Mouse (Mus musculus) thymus, adult 2 months (tissue): ENCODE results near the gene Eif2b5.
"Not testable (repeated sequence)": the region's sequence is repeated elsewhere in the genome, so short reads cannot be mapped to it uniquely, and the experiment has no call there.

Experiments used
- CTCF ChIP-seq: fragments of 200-500 bp; IDR thresholded peaks from 2 replicates; pipeline ENCODE4 v1.5.1; 2012; ENCODE audit warnings: mild to moderate bottlenecking, control low read depth, low read length, moderate library complexity, borderline replicate concordance; ENCODE audit not compliant: control insufficient read depth, poor library complexity, insufficient read depth; ENCODE audit errors: extremely low read depth
- POLR2A ChIP-seq: fragments of 200-500 bp; IDR thresholded peaks from 2 replicates; pipeline ENCODE4 v1.6.1; 2012; ENCODE audit warnings: mild to moderate bottlenecking, low read length, control low read depth, moderate library complexity; ENCODE audit not compliant: control insufficient read depth, poor library complexity, insufficient read depth; ENCODE audit errors: extremely low read depth

DNA sequence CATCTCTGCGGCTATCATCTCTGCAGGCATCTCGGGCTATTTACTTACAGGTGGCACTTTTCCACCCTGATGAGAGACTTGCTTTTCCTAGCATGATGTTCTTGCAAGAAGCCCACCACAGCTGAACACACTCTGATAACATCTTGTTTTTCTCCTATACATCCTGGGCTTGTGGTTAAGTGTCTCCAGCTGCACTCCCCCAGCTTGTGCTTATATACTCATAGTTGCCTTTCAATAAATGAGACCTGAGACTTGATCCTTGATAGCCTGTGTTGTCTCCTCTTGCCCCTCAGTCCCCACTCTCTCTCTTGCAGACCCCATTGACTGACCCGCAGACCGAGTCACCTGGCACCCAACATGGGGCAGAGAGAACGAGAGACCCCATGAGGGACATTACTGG is 39.9 kb upstream of the Eif2b5 start:
- TF ChIP-seq CTCF, POLR2A: not testable (repeated sequence)
